Mouse (Mus musculus): ENCODE measurements around the gene Rrm2. TPM values are rescaled to one million over a fixed set of nuclear protein-coding genes. Genes with fewer than 3 reads are reported as not detected.
"Not testable (repeated sequence)": the region's sequence is repeated elsewhere in the genome, so short reads cannot be mapped to it uniquely, and the experiment has no call there.

The Rrm2 gene
- polyA plus RNA-seq, 1 experiment from 2014 or later: 46.2 TPM

DNA sequence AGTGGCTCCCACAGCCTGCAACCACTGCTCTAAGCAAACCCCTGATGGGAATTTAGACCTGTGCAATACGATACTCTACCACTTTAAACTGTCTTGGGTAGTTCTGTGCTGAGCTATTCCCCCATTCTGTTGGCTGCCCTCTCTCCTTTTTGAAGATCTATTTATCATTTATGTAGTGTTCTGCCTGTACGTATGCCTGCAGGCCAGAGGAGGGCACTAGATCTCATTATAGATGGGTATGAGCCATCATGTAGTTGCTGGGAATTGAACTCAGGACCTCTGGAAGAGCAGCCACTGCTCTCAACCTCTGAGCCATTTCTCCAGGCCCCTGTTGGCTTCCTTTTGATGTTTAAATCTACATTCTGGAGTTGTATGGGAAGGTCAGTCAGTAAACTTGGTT is 28.9 kb downstream of the Rrm2 start:
- Histone ChIP-seq H3K4me1 (no peaks in the 10 kb centered on the region), H3K36me3 (replicated peaks) (no peaks in the 10 kb centered on the region)
- 70% methylated on average over 2 of the region's 2 CpGs for WGBS

DNA sequence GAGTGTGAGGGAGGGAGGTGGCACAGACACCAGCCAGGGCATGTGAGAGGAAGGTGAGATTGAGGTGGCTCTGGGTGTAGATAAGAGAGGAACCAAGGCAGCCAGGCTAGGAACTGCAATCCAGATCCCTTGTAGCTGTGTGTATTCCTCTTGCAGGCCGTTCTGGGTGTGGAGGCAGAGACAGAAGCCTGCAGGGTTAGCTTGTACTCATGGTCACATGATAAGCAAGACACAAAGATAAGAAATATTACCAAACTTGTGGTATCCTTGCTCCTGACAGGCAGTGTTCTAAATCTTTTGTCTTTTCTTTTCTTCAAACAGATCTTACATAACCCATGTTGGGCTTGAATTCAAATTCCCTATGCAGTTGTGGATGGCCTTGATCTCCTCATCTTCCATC is 31.9 kb downstream of the Rrm2 start:
- H3K4me3 ChIP-seq: no peak overlapping the region
- H3K9ac ChIP-seq: no peak overlapping the region
- no peaks in the 10 kb centered on the region for H3K9me3 ChIP-seq
- H3K27ac ChIP-seq: no peak overlapping the region
- no peaks in the 10 kb centered on the region for H3K36me3 ChIP-seq (replicated peaks)
- H3K4me2 ChIP-seq: no peak overlapping the region
- ATAC-seq (replicated peaks): no peak
- 87% methylated on average over 1 of the region's 1 CpGs for WGBS
- H3K27me3 ChIP-seq (replicated peaks): no peaks in the 10 kb centered on the region
- no peaks in the 10 kb centered on the region for H3K4me1 ChIP-seq

More for the DNA sequence above, 28.9 kb downstream of the Rrm2 start:
- no peak for ATAC-seq (replicated peaks)
- Histone ChIP-seq H3K4me2 (no peak overlapping the region), H3K27ac (no peak overlapping the region), H3K4me3 (no peak overlapping the region), H3K27me3 (replicated peaks) (no peaks in the 10 kb centered on the region), H3K9me3 (no peaks in the 10 kb centered on the region), H3K9ac (no peak overlapping the region)

DNA sequence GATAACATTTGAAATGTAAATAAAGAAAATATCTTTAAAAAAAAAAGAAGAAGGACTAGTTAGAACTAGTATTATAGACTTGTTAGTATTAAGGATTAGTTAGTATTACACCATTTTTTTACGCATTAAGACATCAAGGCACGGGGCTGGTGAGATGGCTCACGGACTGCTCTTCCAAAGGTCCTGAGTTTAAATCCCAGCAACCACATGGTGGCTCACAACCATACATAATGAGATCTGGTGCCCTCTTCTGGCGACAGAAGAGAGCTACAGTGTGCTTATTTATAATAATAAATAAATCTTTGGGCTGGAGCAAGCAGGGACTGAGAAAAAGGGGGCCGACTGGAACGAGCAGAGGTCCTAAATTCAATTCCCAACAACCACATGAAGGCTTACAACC is 33.5 kb downstream of the Rrm2 start:
- not testable (repeated sequence) for H3K27ac ChIP-seq; H3K4me3 ChIP-seq; H3K9ac ChIP-seq; ATAC-seq (replicated peaks); H3K27me3 ChIP-seq (replicated peaks); H3K36me3 ChIP-seq (replicated peaks); H3K4me2 ChIP-seq; H3K4me1 ChIP-seq; H3K9me3 ChIP-seq
- 65% methylated on average over 6 of the region's 6 CpGs for WGBS

DNA sequence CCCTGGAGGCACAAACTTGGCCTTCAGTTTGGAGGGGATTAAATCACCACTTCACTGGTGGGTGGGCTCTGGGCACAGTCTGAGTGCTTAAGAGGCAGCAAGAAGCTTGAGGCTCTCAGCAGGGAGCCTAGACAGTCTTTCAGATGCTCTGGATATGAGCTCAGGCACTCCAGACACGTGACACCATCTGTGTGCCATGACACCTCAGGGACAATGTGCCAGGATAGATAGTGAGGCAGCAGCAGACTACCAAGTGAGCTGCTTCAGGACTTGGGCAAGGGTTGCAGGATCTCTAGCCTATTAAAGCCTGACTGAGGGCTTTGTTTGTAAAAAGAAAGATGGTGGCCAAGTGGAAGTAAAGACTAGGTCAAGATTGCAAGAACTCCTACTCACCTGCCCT is 36.3 kb downstream of the Rrm2 start:
- H3K36me3 ChIP-seq (replicated peaks): no peaks in the 10 kb centered on the region
- peaks cover 8% of the 10 kb centered on the region; the same call in 1 of the 2 replicates for H3K4me1 ChIP-seq
- no peak overlapping the region for H3K27ac ChIP-seq
- no peaks in the 10 kb centered on the region for H3K27me3 ChIP-seq (replicated peaks)
- whole genome bisulfite sequencing: 21% methylated on average over 1 of the region's 1 CpGs
- no peak for ATAC-seq (replicated peaks)
- H3K9ac ChIP-seq: no peak overlapping the region
- no peaks in the 10 kb centered on the region for H3K9me3 ChIP-seq
- H3K4me2 ChIP-seq: no peak overlapping the region
- no peak overlapping the region for H3K4me3 ChIP-seq

- H3K27me3 ChIP-seq (replicated peaks): no peaks in the 10 kb centered on the region
- ATAC-seq (replicated peaks): 0 out of 2 replicates have a peak, but pooled peaks have one; percentile 20
Observed at GRCm38 (mm10) chr12:24746579-24747296, 38.7 kb downstream of the Rrm2 start.

GRCm38 (mm10) chr12:24747297-24747696 is 39.3 kb downstream of the Rrm2 start:
- Histone ChIP-seq H3K27ac (no peak overlapping the region), H3K4me1 (peaks cover 8% of the 10 kb centered on the region; the same call in 1 of the 2 replicates), H3K4me3 (no peak overlapping the region), H3K9ac (no peak overlapping the region), H3K4me2 (no peak overlapping the region), H3K36me3 (replicated peaks) (no peaks in the 10 kb centered on the region), H3K27me3 (replicated peaks) (no peaks in the 10 kb centered on the region), H3K9me3 (no peaks in the 10 kb centered on the region)
- WGBS: 54% methylated on average over 8 of the region's 8 CpGs
- ATAC-seq (replicated peaks): no peak

More at GRCm38 (mm10) chr12:24746579-24747296, 38.7 kb downstream of the Rrm2 start:
- Histone ChIP-seq H3K27ac (peak overlapping the region; percentile 19), H3K4me1 (peaks cover 8% of the 10 kb centered on the region; the same call in 1 of the 2 replicates), H3K4me2 (no peak overlapping the region), H3K9ac (no peak overlapping the region), H3K36me3 (replicated peaks) (no peaks in the 10 kb centered on the region), H3K4me3 (no peak overlapping the region), H3K9me3 (no peaks in the 10 kb centered on the region)
- 30% methylated on average over 5 of the region's 5 CpGs for WGBS

DNA sequence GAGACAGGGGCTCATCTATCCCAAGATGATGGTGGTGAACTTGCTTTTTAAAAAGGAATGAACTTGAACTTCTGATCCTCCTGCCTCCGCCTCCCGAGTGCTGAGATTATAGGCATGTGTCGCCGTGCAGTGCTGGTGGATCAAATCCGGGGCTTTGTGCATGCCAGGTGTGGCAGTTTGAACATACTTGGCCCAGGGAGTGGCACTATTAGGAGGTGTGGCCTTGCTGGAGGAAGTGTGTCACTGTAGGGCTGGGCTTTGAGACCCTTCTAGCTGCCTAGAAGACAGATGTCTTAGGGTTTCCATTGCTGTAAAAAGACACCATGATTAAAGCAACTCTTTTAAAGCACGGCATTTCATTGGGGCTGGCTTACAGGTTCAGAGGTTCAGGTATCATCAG is 42.5 kb downstream of the Rrm2 start:
- no peaks in the 10 kb centered on the region for H3K27me3 ChIP-seq (replicated peaks)
- no peaks in the 10 kb centered on the region for H3K9me3 ChIP-seq

DNA sequence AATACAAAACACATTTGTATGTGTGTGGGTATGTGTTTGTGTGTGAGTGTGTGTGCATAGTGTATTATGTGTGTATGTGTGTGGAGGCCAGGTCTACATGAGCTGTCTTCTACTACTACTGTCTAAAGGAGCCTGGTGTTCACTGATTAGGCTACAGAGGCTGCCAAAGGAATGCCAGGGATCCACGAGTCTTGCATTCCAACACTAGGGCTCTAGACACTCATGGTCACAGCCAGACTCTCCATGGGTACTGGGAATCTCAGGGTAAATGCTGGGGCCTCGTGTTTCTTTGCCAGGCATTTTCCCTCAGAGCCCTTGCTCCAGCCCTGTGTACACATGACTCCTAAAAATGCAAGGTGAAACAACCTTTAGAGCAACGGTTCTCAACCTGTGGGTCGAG is 45.6 kb downstream of the Rrm2 start:
- Histone ChIP-seq H3K9ac (no peak overlapping the region), H3K27me3 (replicated peaks) (no peaks in the 10 kb centered on the region), H3K4me2 (no peak overlapping the region), H3K36me3 (replicated peaks) (no peaks in the 10 kb centered on the region), H3K9me3 (no peaks in the 10 kb centered on the region), H3K4me1 (peaks cover 6% of the 10 kb centered on the region), H3K4me3 (no peak overlapping the region), H3K27ac (no peak overlapping the region)
- WGBS: 89% methylated on average over 4 of the region's 4 CpGs
- ATAC-seq (replicated peaks): no peak

More for the DNA sequence above, 42.5 kb downstream of the Rrm2 start:
- Histone ChIP-seq H3K4me1 (peaks cover 8% of the 10 kb centered on the region; the same call in 1 of the 2 replicates), H3K9ac (no peak overlapping the region), H3K27ac (no peak overlapping the region), H3K4me2 (no peak overlapping the region), H3K4me3 (no peak overlapping the region), H3K36me3 (replicated peaks) (no peaks in the 10 kb centered on the region)
- 93% methylated on average over 6 of the region's 6 CpGs for WGBS
- ATAC-seq (replicated peaks): no peak

- no peak overlapping the region for H3K4me3 ChIP-seq
- H3K9ac ChIP-seq: no peak overlapping the region
- no peaks in the 10 kb centered on the region for H3K27me3 ChIP-seq (replicated peaks)
- H3K36me3 ChIP-seq (replicated peaks): no peaks in the 10 kb centered on the region
- H3K9me3 ChIP-seq: no peaks in the 10 kb centered on the region
- H3K4me1 ChIP-seq: peaks cover 6% of the 10 kb centered on the region
- ATAC-seq (replicated peaks): no peak
- no peak overlapping the region for H3K4me2 ChIP-seq
- WGBS: 55% methylated on average over 5 of the region's 5 CpGs
- no peak overlapping the region for H3K27ac ChIP-seq
Observed at GRCm38 (mm10) chr12:24754693-24755092, 46.7 kb downstream of the Rrm2 start.

GRCm38 (mm10) chr12:24755471-24755870 is 47.4 kb downstream of the Rrm2 start:
- no peak overlapping the region for H3K4me3 ChIP-seq
- H3K36me3 ChIP-seq (replicated peaks): no peaks in the 10 kb centered on the region
- H3K27me3 ChIP-seq (replicated peaks): no peaks in the 10 kb centered on the region
- ATAC-seq (replicated peaks): no peak
- H3K27ac ChIP-seq: no peak overlapping the region
- 92% methylated on average over 9 of the region's 9 CpGs for WGBS
- no peaks in the 10 kb centered on the region for H3K9me3 ChIP-seq
- H3K9ac ChIP-seq: no peak overlapping the region
- peaks cover 6% of the 10 kb centered on the region for H3K4me1 ChIP-seq
- no peak overlapping the region for H3K4me2 ChIP-seq

DNA sequence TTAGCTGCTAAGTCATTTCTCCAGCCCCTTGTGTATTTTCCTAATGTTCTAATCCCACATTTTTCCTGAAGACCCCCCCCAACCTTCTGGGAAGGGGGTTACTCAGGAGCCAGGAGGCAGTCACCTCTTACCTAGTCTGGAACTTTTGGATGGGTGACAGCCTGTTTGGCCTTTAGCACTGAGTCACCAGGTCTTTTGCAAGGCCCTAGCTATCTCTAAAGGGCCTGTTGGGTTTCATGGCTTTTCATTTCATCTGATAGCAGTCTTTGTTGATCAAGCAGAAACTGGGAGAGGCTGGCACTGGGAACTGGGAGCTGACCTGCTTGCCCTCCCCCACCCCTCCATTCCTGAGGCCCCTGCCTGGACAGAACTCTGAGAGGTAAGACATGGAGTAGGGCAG is 49.3 kb downstream of the Rrm2 start:
- Histone ChIP-seq H3K9ac (no peak overlapping the region), H3K27ac (no peak overlapping the region), H3K4me3 (no peak overlapping the region), H3K36me3 (replicated peaks) (no peaks in the 10 kb centered on the region), H3K27me3 (replicated peaks) (no peaks in the 10 kb centered on the region), H3K4me1 (peaks cover 7% of the 10 kb centered on the region), H3K9me3 (no peaks in the 10 kb centered on the region), H3K4me2 (no peak overlapping the region)
- no peak for ATAC-seq (replicated peaks)

- WGBS: 20% methylated on average over 6 of the region's 6 CpGs
- H3K27me3 ChIP-seq (replicated peaks): no peaks in the 10 kb centered on the region
- H3K4me3 ChIP-seq: no peak overlapping the region
- no peak overlapping the region for H3K4me2 ChIP-seq
- no peaks in the 10 kb centered on the region for H3K36me3 ChIP-seq (replicated peaks)
- no peak overlapping the region for H3K9ac ChIP-seq
- no peak overlapping the region for H3K27ac ChIP-seq
- no peaks in the 10 kb centered on the region for H3K9me3 ChIP-seq
- peak; percentile 80 for ATAC-seq (replicated peaks)
- peaks cover 8% of the 10 kb centered on the region for H3K4me1 ChIP-seq
Observed at GRCm38 (mm10) chr12:24758374-24758773, 50.3 kb downstream of the Rrm2 start.

GRCm38 (mm10) chr12:24762253-24762652 is 54.2 kb downstream of the Rrm2 start:
- 2% methylated on average over 3 of the region's 3 CpGs for WGBS
- Histone ChIP-seq H3K4me1 (peaks cover 8% of the 10 kb centered on the region), H3K9me3 (no peaks in the 10 kb centered on the region), H3K36me3 (replicated peaks) (no peaks in the 10 kb centered on the region), H3K9ac (no peak overlapping the region), H3K27me3 (replicated peaks) (no peaks in the 10 kb centered on the region), H3K27ac (no peak overlapping the region), H3K4me2 (no peak overlapping the region), H3K4me3 (no peak overlapping the region)
- ATAC-seq (replicated peaks): no peak
